Comparison of ENCODE assay signal across 8 mouse cellular contexts in the genomic region with DNA sequence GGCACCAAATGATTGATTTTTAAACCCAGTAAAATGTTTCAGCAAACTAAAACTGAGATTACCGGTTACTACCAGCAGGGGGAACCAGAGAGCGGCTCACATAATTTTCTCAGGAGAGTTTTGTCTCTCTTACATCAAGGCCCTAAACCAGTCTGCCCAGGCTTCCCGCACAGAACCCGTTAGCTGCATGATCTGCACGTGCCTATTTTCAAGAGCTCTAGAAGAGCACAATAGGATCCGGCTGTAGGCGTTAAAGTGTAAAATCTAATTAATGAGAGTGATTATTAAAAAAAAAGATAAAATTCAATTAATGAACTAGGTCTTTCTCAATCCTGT. TPM values are rescaled to one million over a fixed set of nuclear protein-coding genes. Genes with fewer than 3 reads are reported as not detected.
DNase-seq lines count a peak whose midpoint lies in the region; ATAC-seq and TF ChIP-seq lines count a peak whose summit lies in the region.
"Had no signal": no experiment of that assay in that cellular context is flagged by ENCODE, and none has a peak within 500 bp of the region (broad histone marks: within the 10 kb centered on the region; RNA-seq: fewer than 3 reads in every experiment).

No protein-coding gene starts in this region.

- peak; percentile 89; the same call in 1 of the 2 replicates for ATAC-seq in forebrain, embryonic 12.5 days (ENCODE audit: low FRiP score)
- ATAC-seq in megakaryocyte, adult 5-6 weeks (ENCODE audit: poor library complexity, severe bottlenecking): peak; percentile 77

- H3K9me3 ChIP-seq in forebrain, embryonic 12.5 days: no peaks in the 10 kb centered on the region
- no peaks in the 10 kb centered on the region for H3K9me3 ChIP-seq in hindbrain, embryonic 10.5 days
- H3K9me3 ChIP-seq: limb, embryonic 15.5 days had no signal

- TF ChIP-seq CTCF in brain, embryonic 14.5 days (IDR thresholded peaks at IDR 0.05; ENCODE audit: borderline replicate concordance, extremely low read depth, insufficient read depth, insufficient read length): peak; percentile 69

- H3K9ac ChIP-seq in forebrain, embryonic 12.5 days: no peak overlapping the region
- H3K9ac ChIP-seq: limb, embryonic 15.5 days had no signal

- H3K4me3 ChIP-seq in forebrain, embryonic 12.5 days (replicated peaks): no peak overlapping the region
- no peak overlapping the region for H3K4me3 ChIP-seq in hindbrain, embryonic 10.5 days
- H3K4me3 ChIP-seq: limb, embryonic 15.5 days had no signal

- H3K27ac ChIP-seq in forebrain, embryonic 12.5 days: no peak overlapping the region
- no peak overlapping the region for H3K27ac ChIP-seq in hindbrain, embryonic 10.5 days
- H3K27ac ChIP-seq: limb, embryonic 15.5 days had no signal

- no peak overlapping the region for H3K4me2 ChIP-seq in forebrain, embryonic 12.5 days
- H3K4me2 ChIP-seq: limb, embryonic 15.5 days had no signal

- H3K27me3 ChIP-seq in forebrain, embryonic 12.5 days: no peaks in the 10 kb centered on the region
- H3K27me3 ChIP-seq in hindbrain, embryonic 10.5 days (ENCODE audit: insufficient read depth, poor library complexity, severe bottlenecking): no peaks in the 10 kb centered on the region; the same call in 1 of the 2 replicates
- H3K27me3 ChIP-seq: limb, embryonic 15.5 days had no signal

- peak; percentile 88 for DNase-seq in NIH3T3 (ENCODE audit: low read depth)
- DNase-seq in brain, embryonic 14.5 days (ENCODE audit: low read depth): peak; percentile 85
- peak; percentile 66 for DNase-seq in hindbrain, embryonic 10.5 days (ENCODE audit: low spot score)
- DNase-seq in layer of hippocampus, postnatal 10 days (ENCODE audit: low spot score in 2 of 2): peak; percentile 75 to 80
- peak; percentile 43 for DNase-seq in skeletal muscle tissue, adult 2 months (ENCODE audit: low read depth, low spot score)

- no peak for TF ChIP-seq POLR2A in brain, embryonic 14.5 days (IDR thresholded peaks at IDR 0.05; ENCODE audit: borderline replicate concordance, extremely low read depth, insufficient read depth, insufficient read length, poor library complexity, severe bottlenecking)

- WGBS in forebrain, embryonic 12.5 days: under 1% methylated on average over 7 of the region's 7 CpGs
- 10% methylated on average over 7 of the region's 7 CpGs for WGBS in hindbrain, embryonic 10.5 days

- H3K36me3 ChIP-seq in forebrain, embryonic 12.5 days (replicated peaks): peaks cover 12% of the 10 kb centered on the region
- H3K36me3 ChIP-seq in hindbrain, embryonic 10.5 days: peaks cover 34% of the 10 kb centered on the region

- H3K4me1 ChIP-seq in forebrain, embryonic 12.5 days: no peaks in the 10 kb centered on the region
- no peaks in the 10 kb centered on the region for H3K4me1 ChIP-seq in hindbrain, embryonic 10.5 days (replicated peaks)
- H3K4me1 ChIP-seq: limb, embryonic 15.5 days had no signal

RNA-seq across cellular contexts. Expression of gene Tspan12, which starts 57.3 kb away (rescaled TPM):
- polyA plus RNA-seq in brain, embryonic 14.5 days (2012; rRNA removed): 10.9 and 15.9 TPM in 2 replicates
- polyA plus RNA-seq in forebrain, embryonic 12.5 days (2016; fragmentation: Nextera tagmentation; extraction: Ambion mirVana): 54.9 and 57.5 TPM in 2 replicates
- 58.7 and 59.7 TPM in 2 replicates for polyA plus RNA-seq in hindbrain, embryonic 10.5 days (2016; fragmentation: Nextera tagmentation; extraction: Ambion mirVana)
- 10 to 100 TPM; 27.9 to 33.2 TPM for total RNA-seq in layer of hippocampus, postnatal 10 days (2021)
- total RNA-seq in megakaryocyte, adult 5-6 weeks (2015): not detected in 2 replicates
- not detected in 2 replicates for total RNA-seq in megakaryocyte, adult 5-6 weeks (2017)
